Mouse (Mus musculus) erythroblast, embryonic 14.5 days (primary cell): ENCODE measurements around the gene Mlycd.

Source experiments
- GATA1 ChIP-seq: IDR thresholded peaks from 2 replicates; pipeline ENCODE4 v1.6.1; 2012; ENCODE audit warnings: low read length, inconsistent platforms, mixed read lengths
- TAL1 ChIP-seq: IDR thresholded peaks from 3 replicates; pipeline ENCODE4 v1.6.1; 2012; ENCODE audit warnings: low read length, inconsistent platforms, mixed read lengths

GRCm38 (mm10) chr8:119394097-119394496, 581 bp upstream of the Mlycd start:
- no peak for TF ChIP-seq TAL1
- TF ChIP-seq GATA1: no peak
